Mouse (Mus musculus) embryonic facial prominence, embryonic 14.5 days (tissue): ENCODE measurements around the gene Gm17387. TPM values are rescaled to one million over a fixed set of nuclear protein-coding genes. Genes with fewer than 3 reads are reported as not detected.
A peak's percentile ranks its signal among the peaks of the same experiment; 100 is the strongest.

Source experiments
- ATAC-seq: fragments of 200-750 bp; cut with Nextera tagmentation; 2 replicates; pipeline ENCODE4 v1.8.0; 2017; ENCODE audit warnings: low read depth, moderate number of reproducible peaks, moderate TSS enrichment
- DNase-seq: peaks from one replicate; pipeline ENCODE4 v3.0.0-alpha.2; 2015; ENCODE audit warnings: low spot score
- H3K27ac ChIP-seq: fragments of 300-500 bp; sonication (generic); replicated peaks from 2 replicates; pipeline ENCODE4 v1.5.1; 2014; ENCODE audit warnings: low read depth, mild to moderate bottlenecking, low read length, moderate library complexity
- H3K27me3 ChIP-seq: fragments of 300-500 bp; sonication (generic); replicated peaks from 2 replicates; pipeline ENCODE4 v1.6.1; 2014; ENCODE audit warnings: low read length; ENCODE audit not compliant: control insufficient read depth, insufficient read depth
- H3K36me3 ChIP-seq: fragments of 300-500 bp; sonication (generic); 2 replicates; pipeline ENCODE4 v1.6.1; 2014; ENCODE audit warnings: low read length, mixed read lengths; ENCODE audit not compliant: control insufficient read depth, insufficient read depth
- H3K4me1 ChIP-seq: fragments of 300-500 bp; sonication (generic); 2 replicates; pipeline ENCODE4 v1.6.1; 2014; ENCODE audit warnings: antibody characterized with exemption, low read length; ENCODE audit not compliant: control insufficient read depth, insufficient read depth
- H3K4me2 ChIP-seq: fragments of 300-500 bp; sonication (generic); 2 replicates; pipeline ENCODE4 v1.6.1; 2014; ENCODE audit warnings: low read depth, mild to moderate bottlenecking, low read length, moderate library complexity, mixed read lengths
- H3K4me3 ChIP-seq: fragments of 300-500 bp; sonication (generic); 2 replicates; pipeline ENCODE4 v1.5.1; 2014; ENCODE audit warnings: low read depth, mild to moderate bottlenecking, low read length
- H3K9ac ChIP-seq: fragments of 300-500 bp; sonication (generic); 2 replicates; pipeline ENCODE4 v1.6.1; 2014; ENCODE audit warnings: low read depth, mild to moderate bottlenecking, low read length, moderate library complexity, mixed read lengths
- H3K9me3 ChIP-seq: fragments of 300-500 bp; sonication (generic); 2 replicates; pipeline ENCODE4 v1.6.1; 2016; ENCODE audit warnings: low read length; ENCODE audit not compliant: control insufficient read depth
- WGBS: fragments of 180-500 bp; shearing (Covaris S2); extraction: QIAGEN DNeasy Blood & Tissue Kit; methylation state at CpG from one replicate; pipeline ENCODE4 v1.1.7; 2014; 5-methylcytosine and 5-hydroxymethylcytosine counted together
- polyA plus RNA-seq: library from polyadenylated mRNA; unstranded; fragments of >200 nt; fragmentation: Nextera tagmentation; extraction: Ambion mirVana; gene quantifications from 2 replicates; pipeline ENCODE4 v1.2.1, GENCODE M21; 2014

Gm17387 gene
- polyA plus RNA-seq, 1 experiment from 2014 or later = not detected

DNA sequence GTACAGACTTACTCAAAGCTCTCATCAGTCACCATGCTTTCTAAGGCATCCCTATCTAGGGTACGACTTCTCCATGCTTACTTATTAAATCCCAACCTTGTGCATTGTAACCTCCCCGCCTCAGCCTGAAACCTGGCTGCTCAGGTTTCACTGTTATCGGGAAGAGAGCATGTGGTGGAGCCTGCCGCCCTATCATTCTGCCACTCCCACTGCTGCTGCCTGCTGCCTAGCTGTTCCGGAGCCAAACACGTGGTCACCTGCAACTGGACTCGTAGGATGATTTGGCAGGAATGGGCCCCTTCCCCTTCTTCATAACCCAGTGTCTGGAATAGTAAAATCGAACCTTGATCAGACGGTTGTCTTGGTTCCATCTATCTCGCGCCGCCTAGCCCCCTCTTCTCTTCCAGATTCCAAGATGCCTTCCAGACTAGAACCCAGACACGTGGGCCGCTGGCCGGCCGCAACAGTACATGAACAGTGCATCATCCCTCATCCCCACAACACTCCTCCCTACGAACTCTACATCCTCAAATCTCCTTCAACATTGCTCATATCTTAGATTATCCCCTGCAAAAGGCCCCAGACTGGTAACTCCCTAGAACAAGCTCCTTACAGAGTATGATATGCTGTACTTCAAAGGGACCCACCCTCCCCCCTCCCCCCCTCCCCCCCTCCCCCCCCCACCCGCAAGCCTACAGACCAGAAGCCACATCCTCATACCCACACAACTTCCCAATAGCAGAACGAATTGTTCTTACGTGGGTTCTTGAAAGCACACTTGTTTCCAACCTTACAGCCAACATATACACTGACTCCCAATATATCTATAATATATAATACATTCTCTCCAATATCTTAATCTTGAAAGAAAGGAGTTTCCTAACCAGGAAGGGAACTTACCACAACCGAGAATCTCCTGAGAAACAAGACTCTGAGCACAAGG, 9.4 kb downstream of the Gm17387 start:
- no peak overlapping the region for H3K27ac ChIP-seq

DNA sequence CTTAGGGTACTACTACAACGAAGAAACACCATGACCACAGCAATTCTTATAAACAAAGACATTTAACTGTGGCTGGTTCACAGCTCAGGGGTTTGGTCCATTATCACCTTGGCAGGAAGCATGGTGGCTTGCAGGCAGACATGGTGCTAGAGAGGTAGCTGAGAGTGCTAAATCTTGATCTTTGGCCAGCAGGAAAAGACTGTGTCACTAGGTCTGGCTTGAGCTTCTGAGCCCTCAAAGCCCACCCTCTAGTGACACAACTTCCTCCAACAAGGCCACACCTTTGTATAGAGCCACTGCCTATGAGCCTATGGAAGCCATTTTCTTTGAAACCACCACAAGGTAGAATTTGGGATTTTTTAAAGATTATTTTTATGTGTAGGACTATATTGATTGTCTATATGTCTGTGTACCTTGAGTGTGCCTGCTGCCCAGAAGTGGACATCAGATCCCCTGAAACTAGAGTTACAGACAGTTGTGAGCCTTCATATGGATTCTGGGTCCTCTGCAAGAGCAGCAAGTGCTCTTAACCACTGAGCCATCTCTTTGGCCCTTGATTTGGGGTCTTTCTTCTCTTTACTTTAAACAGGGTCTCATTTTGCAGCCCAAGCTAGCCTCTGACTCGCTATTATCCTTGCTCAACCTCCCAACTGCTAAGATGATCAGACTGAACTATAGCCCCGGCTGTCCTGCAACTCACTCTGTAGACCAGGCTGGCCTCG, 10.6 kb downstream of the Gm17387 start:
- Histone ChIP-seq H3K9me3 (no peaks in the 10 kb centered on the region), H3K36me3 (no peaks in the 10 kb centered on the region), H3K27ac (no peak overlapping the region), H3K27me3 (no peaks in the 10 kb centered on the region), H3K4me2 (no peak overlapping the region), H3K9ac (no peak overlapping the region), H3K4me3 (no peak overlapping the region), H3K4me1 (peaks cover 5% of the 10 kb centered on the region)
- ATAC-seq = no peak
- WGBS = 91% methylated on average over 4 of the region's 4 CpGs
- DNase-seq = no peak

More for the DNA sequence above, 9.4 kb downstream of the Gm17387 start:
- Histone ChIP-seq H3K27me3 (no peaks in the 10 kb centered on the region), H3K4me3 (no peak overlapping the region), H3K9ac (no peak overlapping the region), H3K36me3 (no peaks in the 10 kb centered on the region), H3K4me1 (peaks cover 5% of the 10 kb centered on the region), H3K9me3 (no peaks in the 10 kb centered on the region), H3K4me2 (no peak overlapping the region)
- ATAC-seq (no peak), DNase-seq (no peak)
- 68% methylated on average over 20 of the region's 21 CpGs for WGBS

DNA sequence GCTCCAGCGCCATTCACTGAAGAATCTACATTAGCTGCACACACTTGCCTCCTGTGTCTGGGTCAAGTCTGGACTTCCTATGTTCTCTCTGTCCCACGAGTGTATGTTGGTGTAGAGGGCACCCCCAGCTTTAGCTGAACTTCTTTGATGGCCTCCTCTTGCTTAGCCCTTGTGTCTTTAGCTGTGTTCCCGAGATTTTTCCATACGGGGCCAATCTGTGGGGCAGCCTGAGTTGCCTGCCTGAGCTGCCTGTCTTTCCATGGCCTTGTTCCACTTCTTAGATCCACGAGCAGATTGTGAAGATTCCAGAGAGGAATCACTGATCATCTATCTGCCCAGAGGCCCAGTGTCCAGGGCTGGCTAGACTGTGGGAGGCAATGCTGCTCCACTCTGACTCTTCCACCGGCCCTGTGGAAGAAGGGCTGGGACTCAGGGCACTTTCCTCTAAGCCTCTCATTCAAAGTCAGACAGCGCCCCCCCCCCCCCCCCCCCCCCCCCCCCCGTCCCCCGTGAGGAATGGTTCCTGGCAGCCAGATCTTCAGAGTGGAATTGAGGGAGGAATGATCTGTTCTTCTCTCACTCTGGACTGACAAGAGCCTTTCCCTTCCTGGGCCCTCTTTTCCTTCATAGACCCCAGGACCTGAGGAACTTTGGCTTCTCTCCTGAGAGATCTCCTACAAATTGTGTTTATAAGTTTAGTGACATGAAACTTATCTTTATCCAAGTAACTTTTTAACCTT, 12.1 kb downstream of the Gm17387 start:
- Histone ChIP-seq H3K9me3 (no peaks in the 10 kb centered on the region), H3K27me3 (no peaks in the 10 kb centered on the region), H3K4me2 (peak overlapping the region; percentile 33), H3K27ac (peak overlapping the region; percentile 94), H3K9ac (0 out of 2 replicates have a peak overlapping the region, but pooled peaks have one; percentile 27), H3K4me1 (peaks cover 5% of the 10 kb centered on the region), H3K36me3 (no peaks in the 10 kb centered on the region), H3K4me3 (no peak overlapping the region)
- 38% methylated on average over 5 of the region's 9 CpGs for WGBS
- DNase-seq = no peak
- ATAC-seq = no peak

DNA sequence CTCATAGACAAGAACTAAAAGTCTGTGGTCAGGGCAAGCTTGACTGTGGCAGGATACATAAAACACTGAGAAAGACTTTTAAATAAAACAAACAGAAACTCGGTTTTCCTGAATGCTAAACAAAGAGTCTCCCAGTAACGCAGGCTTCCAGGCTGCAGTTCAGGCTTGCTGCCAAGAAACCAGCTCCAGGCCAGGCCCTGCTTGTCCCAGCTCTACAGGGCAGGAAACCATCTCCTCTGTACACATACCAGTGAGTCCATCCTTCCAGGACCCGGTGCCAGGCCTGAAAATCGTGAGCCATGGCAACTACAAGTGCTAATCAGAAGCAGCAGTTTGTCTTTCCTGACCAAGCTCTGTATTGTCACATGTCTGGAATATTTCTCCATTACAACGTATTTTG, 12.7 kb downstream of the Gm17387 start:
- peak overlapping the region; percentile 33 for H3K4me2 ChIP-seq
- peak; percentile 94 for DNase-seq

DNA sequence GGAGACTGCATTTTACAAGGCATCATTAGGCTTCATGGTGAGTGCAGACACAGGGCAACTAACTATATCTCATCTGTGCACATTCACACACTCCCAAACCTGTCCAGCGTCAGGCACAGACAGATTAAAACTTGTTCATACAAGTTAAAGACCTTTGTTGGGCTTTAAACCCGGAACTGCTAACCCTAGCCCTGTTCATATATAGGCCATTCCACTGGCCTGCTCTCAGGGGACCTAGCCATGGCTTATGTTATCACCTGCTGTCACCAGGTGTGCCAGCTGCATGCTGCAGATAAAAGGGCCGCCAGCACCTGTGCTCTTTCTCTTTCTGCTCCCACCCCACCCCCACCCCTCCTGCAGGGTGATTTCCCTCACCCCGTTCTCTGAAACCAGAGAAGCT, 13.6 kb downstream of the Gm17387 start:
- WGBS = 26% methylated on average over 4 of the region's 4 CpGs
- Histone ChIP-seq H3K4me3 (no peak overlapping the region), H3K27ac (peak overlapping the region; percentile 68), H3K27me3 (no peaks in the 10 kb centered on the region), H3K9me3 (no peaks in the 10 kb centered on the region), H3K4me2 (no peak overlapping the region), H3K36me3 (no peaks in the 10 kb centered on the region), H3K4me1 (peaks cover 16% of the 10 kb centered on the region), H3K9ac (no peak overlapping the region)
- ATAC-seq (peak; percentile 51; the same call in 1 of the 2 replicates), DNase-seq (peak; percentile 48)

More for the DNA sequence above, 12.7 kb downstream of the Gm17387 start:
- H3K27ac ChIP-seq = peak overlapping the region; percentile 94
- ATAC-seq = peak; percentile 79
- no peaks in the 10 kb centered on the region for H3K27me3 ChIP-seq
- no peaks in the 10 kb centered on the region for H3K9me3 ChIP-seq
- H3K4me3 ChIP-seq = no peak overlapping the region
- 9% methylated on average over 5 of the region's 5 CpGs for WGBS
- peaks cover 8% of the 10 kb centered on the region for H3K4me1 ChIP-seq
- H3K9ac ChIP-seq = 0 out of 2 replicates have a peak overlapping the region, but pooled peaks have one; percentile 27
- H3K36me3 ChIP-seq = no peaks in the 10 kb centered on the region

DNA sequence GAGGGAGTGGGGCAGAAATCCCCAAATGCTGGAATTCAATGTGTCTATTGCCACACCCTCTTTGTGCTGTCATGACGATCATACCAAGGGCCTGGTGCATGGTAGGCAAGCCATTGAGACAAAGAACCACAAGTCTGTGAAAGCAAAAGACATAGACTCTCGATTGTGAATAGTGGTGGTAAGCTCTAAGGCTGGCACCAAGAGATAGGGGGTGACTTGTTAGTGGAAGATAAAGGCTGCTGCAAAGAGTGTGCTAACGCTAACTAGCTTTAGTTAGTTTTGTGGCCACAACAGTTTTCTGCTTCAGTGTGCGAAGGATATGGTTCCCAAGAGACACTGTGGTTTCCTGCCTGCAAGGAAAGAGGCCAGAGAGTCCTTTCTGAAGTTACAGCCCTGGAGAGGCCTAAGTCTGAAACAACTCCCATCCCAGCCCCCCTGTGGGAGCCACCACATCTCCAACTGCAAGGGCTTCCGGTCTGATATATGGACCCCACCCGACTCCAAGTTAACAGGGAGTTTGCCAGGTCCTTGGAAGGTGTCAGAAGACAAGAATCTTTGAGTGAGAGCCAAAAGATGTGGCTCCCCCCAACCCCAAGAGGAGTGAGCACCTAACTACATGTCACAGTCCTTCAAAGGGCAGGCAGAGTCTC, 18.1 kb downstream of the Gm17387 start:
- DNase-seq (peak; percentile 41), ATAC-seq (no peak)
- Histone ChIP-seq H3K9me3 (0 out of 2 replicates have a peak, but pooled peaks cover 3% of the 10 kb centered on the region), H3K4me2 (peak overlapping the region; percentile 61), H3K4me1 (peaks cover 11% of the 10 kb centered on the region), H3K27ac (peak overlapping the region; percentile 84), H3K36me3 (no peaks in the 10 kb centered on the region), H3K4me3 (peak overlapping the region; percentile 6; the same call in 1 of the 2 replicates), H3K9ac (0 out of 2 replicates have a peak overlapping the region, but pooled peaks have one; percentile 38), H3K27me3 (no peaks in the 10 kb centered on the region)
- WGBS = 53% methylated on average over 6 of the region's 6 CpGs

DNA sequence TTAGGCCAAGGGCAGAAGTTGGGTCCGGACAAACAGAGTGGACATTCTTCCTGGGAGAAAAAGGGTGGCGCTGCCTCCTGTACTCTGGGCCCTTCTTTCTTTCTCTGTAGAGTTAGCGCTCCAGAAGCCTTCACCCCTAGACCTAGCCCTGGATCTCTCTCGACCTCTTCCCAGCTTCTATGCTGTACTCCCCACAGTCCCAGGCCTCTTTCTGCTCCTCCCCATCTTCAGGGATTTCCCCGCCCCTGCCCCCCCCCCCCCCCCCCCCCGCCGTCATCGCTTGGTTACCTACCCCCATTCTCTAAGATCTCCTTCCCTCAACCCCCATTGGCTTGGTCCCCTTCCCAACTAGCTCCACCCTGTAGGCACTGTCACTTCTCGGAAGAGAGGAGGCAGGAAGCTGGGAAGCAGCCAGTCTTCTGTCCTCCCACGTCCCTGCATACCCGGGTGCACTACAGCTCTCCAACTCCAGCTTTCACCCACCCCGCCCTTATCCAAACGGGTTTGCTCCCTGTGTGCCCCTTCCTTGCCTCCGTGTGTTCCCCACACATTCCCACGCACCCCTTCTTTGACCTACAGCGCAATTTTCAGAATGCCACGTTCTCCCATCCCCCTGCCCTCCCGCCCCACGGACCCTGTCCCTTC, 18.8 kb downstream of the Gm17387 start:
- 7% methylated on average over 14 of the region's 19 CpGs for WGBS
- H3K27me3 ChIP-seq = no peaks in the 10 kb centered on the region
- no peaks in the 10 kb centered on the region for H3K36me3 ChIP-seq
- 0 out of 2 replicates have a peak, but pooled peaks cover 3% of the 10 kb centered on the region for H3K9me3 ChIP-seq
- H3K4me2 ChIP-seq = peak overlapping the region; percentile 61
- peaks cover 11% of the 10 kb centered on the region for H3K4me1 ChIP-seq
- H3K9ac ChIP-seq = peak overlapping the region; percentile 41
- DNase-seq (peak; percentile 93), ATAC-seq (peak; percentile 86)
- H3K4me3 ChIP-seq = peak overlapping the region; percentile 20
- peak overlapping the region; percentile 84 for H3K27ac ChIP-seq
